Mouse (Mus musculus) fibroblast of lung, adult 2 months (primary cell): ENCODE measurements at regions not wholly inside any gene's neighbourhood (a gene's known extent, or its start where the extent isn't known, plus 50 kb on each side); places are given as distances from the start of the nearest gene placed in this dataset.

Source experiments
- DNase-seq: peaks from one replicate; pipeline ENCODE4 v3.0.0-alpha.2; 2011; ENCODE audit warnings: low read depth

DNA sequence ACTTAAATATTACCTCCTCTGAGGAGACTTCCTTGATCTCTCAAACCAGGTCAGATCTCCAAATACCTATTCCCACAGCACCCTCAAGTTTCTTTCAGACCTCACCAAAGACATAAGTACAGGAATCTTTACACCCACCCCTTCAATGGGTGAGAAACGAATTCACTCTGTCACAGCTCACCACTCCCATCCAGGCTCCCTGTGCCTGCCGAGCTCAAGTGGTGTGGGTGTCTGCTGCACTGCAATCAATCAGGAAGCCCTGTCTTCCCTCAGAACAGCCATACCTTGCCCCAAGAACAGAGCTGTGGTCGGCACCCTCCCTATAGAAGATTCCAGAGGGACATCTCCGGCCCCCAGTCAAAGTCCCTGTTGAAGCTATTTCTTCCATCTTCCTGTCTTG is 116.2 kb upstream of the Nectin1 start:
- no peak for DNase-seq

DNA sequence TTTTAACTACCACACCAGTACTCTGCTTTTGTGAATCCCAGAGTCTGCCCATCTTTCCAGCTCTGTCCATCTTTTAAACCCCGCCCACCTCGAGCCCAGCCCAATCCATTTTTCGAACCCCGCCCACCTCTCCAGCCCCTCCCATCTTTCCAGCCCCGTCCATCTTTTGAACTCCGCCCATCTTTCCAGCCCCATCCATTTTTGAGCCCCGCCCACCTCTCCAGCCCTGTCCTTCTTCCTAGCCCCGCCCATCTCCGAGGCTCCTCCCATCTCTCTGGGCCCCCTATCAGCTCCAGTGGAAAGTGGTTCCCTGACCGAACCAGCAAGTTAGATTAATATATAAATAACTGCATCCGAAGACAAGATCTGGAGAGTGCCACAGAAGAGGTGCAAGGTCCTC is 115.0 kb upstream of the Nectin1 start:
- no peak for DNase-seq

DNA sequence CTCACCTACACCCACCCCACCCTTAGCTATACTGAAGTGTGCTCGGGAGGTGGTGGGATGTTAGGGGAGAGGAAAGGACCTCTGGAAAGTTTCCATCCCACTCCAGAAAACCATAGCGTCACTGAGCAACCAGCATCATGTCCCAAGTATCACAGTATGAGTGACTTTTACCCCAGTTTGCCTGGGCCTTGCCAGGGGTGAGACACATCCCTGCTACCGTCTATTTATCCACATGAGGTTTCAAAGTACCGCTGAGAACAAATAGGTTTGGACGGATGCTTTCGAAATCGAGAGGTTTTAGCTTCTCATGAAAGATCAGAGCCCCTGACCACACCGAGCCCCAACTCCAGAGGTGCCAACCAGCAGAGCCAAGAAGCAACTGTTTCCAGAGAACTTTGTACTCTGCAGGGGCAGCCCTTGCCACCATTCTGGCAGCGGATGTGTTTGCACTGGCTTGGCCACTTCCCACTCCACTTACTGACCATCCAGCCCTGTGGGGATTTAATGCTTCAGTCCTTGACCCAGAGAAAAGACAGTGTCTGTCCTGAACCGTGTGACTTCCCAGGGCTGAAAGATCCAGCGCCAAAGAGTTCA is 107.3 kb upstream of the Nectin1 start:
- no peak for DNase-seq

DNA sequence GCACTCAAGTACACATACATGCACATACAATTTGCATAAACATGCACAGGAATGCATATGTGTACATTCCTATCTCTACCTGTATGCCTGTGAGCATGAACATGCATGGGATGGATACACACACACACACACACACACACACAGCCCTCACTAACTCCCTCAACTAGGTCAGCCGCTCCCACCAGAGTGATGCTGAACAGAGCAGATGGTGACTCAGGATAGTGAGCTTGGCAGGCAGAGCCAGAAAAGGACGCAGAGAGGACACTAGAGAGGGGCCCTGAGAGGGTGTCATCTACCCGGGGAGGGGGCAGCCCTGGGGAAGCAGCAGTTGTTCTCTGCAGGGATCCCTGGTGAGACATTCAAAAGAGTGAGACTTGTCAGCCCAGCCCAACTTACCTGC is 85.6 kb upstream of the Nectin1 start:
- DNase-seq: no peak

DNA sequence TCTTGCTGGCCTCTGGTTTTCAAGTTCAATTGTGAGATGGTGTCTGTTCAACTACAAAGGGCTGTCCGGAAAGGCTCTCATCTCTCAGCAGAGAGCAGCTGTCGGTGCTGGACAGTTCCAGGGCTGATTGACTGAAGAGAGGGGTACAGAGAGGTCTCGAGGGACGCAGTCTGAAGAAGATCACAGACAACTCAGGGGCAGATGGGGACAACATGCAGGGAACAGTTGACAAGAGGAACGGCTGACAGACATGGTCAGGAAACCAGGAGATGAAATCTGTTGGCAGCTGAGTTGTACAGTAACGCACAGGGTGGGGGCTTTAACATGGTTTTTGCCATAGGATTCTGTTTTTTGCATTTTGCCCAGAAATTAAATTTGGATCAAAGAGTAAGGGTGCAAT is 84.5 kb upstream of the Nectin1 start:
- DNase-seq: no peak

DNA sequence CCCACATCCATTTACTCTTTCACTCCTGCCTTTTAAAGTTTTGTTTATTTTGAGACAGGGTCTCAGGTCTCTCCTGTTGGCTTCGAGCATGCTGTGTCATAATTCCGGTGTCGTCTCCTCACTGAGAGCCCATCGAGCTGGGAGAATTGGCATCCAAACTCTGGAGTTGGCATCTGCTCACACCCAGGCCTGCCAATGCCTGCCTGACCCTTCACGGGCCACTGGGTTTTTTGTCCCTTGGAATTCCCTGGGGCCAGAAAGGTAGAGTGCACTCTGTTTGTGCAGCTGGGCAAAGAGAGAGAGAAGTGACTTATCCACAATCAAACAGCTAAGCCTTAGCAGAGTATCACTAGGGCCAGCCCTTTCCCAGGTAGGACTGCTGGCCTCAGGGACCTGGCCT is 83.6 kb upstream of the Nectin1 start:
- DNase-seq: no peak

DNA sequence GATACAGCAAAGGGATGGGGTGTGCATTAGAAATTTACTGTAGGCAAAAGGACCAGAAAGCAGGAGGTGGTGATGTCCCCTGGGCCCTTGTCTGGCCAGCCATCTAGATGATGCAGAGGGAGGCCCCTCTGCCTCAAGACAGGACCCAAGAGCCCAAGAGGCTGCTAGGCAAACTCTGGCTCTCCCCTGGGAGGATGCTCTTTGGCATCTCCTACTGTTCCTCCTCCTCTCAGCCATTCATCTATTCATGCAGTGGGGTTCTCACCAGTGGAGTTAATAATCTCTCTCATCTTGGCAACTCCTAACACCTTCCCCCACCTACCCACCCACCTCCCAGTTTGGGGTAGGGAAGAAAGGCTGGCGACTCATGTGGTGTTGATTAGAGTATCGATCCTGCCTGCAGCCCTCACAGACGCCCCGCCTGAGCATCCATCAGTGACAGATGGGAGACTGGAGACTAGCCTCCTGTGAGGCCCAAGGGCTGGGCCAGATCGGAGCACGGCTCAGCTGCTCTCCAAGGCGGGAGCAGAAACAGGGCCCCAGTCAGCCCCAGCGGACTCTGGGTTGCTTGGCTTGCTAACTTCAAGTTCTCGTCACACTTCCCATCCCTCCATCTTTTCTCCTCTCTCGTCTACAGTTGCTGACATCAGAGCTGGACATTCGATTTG is 82.8 kb upstream of the Nectin1 start:
- no peak for DNase-seq

DNA sequence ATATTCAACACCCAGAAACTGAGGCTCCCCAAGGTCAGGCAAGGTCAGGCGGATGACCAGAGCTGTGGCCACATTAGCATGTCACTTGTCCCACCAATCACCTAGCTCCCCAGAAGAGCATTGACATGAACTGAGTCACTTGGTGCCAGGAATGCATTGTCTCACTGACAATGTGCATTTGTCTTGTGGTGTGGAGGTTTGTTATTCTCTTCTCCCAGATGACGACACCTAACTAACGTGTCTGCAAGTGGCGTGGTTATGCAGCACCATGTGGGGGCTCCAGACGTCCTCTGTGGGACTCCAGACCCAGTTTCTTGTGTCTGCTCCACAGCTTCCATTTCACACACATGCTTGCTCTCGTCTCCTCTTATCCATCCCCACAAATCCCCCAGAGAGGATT is 82.1 kb upstream of the Nectin1 start:
- DNase-seq: no peak

DNA sequence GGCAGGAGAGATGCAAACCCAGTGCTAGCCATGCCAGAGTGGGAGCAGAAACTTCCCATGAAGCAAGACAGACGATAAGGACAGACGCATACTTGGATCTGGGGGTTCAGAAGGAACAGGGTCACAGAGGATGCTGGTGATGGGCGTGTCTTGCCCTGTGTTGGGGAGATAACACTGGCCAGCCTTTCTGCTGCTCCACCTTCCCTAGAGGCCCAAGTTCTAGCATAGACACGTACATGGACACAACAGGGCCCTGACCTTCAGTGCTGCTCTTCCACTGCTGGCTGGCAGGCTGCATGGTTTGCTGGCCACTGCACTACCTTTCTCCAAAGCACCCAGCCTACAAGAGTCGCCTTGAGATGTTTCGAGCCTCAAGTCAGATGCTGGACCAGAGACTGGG is 76.4 kb upstream of the Nectin1 start:
- no peak for DNase-seq

DNA sequence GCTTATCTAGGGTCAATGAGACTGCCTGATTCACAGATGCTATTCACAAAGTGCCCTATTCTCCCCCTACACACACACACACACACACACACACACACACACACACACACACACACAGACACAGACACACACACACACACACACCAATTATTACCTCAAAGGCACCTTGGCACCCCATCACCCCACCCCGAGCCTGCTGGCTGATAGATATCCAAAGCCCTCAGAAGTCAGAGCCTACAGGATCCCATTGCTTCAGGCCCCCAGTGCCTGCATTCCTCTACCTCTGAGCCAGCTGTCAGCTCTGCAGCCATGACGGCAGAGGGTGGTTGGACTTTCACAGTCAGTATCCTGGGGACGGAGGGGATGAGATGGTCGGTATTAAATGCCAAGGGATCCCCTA is 75.8 kb upstream of the Nectin1 start:
- no peak for DNase-seq

DNA sequence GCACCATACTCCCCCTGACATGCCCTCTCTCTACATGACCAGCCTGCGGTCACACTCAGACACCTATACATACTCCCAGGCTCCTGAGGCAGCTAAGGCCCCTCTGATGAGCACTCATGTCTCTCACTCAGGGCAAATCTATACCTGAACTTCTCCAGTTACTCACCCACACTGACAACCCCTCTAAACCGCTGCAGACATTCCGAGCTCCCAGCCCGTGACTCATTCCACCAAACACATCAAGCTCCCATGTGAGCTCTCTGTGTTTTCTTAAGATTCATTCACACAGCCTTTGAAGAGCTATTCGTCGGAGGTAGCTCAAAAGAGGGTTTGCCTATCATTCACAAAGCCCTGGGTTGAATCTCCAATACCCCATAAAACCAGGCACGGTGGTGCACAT is 75.1 kb upstream of the Nectin1 start:
- peak; percentile 35 for DNase-seq

DNA sequence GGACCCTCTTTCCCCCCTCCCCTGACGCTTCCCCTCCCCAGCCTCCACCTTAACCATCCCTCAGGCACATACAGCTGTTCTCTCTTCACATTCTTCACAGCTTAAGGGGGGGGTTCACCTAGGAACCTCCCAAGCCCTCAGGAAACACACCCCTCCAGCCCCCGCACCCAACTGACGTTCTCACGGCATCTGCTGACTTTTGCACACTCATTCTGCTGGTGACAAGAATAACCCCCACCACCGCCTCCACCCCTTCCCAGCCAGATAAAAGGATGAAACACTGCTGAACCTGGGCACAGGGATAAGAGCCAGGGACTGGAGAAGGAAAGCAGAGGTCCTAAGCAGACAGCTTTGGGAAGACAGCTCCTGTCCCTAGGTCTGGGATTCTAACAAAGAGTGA is 73.2 kb upstream of the Nectin1 start:
- no peak for DNase-seq

DNA sequence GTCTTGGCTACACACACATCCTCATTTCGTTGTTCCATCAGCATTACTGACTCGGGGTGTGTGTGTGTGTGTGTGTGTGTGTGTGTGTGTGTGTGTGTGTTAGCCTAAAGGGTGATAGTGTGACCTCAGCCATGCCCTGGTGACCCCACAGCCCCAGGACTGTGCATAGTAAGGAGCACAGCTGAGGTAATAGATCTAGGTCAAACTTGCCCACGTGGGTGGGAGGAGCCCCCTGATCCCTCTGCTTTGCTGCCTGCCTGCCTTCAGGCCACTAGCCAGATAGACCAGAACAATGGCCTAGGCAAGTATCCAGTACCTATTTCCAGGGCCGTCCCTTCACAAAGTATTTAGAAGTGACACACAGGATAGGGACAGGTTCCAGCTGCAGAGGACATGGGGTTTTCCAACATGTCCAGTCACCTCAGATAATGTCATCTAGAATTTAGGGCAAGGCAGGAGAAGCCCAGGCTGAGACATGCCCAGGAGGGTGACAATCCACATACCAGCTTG is 70.6 kb upstream of the Nectin1 start:
- no peak for DNase-seq

DNA sequence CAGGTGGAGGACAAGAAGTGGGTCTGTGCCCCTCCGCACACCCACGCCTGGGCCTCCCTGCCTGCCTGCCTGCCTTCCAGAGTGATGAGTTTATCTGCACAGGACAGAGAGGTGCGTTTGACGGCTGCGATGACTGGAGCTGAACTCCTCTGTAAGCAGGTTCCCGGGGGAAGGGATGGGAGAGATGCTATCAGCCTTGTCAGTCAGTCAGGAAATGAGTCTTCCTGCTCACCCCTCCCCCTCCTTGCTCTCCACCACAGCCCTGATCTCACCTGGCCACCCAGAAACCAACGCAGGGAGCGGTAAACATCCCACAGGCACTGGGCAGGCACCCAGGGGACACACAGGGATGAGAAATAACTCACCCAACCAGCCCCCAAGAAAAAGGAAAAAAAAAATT is 69.5 kb upstream of the Nectin1 start:
- DNase-seq: no peak

DNA sequence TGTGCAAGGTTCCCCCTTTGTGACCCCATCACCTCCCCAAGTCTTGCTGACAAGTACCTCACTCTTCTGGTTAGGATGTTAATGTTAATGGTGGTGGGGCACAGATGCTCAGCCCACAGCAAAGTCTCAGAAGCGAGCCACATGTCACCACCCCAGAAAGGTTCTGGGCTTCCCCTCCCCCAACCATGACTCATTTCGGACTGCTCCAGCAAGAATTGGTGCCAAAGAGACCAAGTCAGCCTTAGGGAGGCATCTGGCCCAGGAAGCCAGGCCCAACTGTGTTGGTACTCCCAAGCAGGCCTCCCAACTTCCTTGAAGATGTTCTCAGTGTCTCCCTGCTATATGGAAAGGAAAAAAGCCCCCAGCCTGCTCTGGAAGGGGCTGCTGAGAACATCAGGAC is 67.8 kb upstream of the Nectin1 start:
- DNase-seq: peak; percentile 9

DNA sequence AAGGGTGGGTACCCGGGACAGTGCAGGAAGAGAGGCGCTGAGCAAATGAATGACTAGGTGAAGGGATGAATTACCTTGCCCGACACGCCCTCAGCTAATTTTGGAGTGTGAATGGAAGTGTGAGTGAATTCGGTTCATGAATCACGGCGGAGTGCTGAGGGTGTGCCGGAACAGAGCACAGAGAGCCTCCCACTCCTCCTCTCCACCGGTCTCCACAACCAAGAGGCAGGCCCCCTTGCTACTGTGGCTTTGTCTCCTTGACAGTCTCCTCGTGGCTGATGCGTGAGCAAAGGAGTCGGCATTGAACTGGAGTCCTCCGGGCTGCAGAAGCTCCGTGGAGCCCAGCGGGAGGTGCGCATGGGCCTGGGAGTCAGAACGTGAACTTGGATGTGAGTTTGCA is 64.5 kb upstream of the Nectin1 start:
- DNase-seq: no peak

DNA sequence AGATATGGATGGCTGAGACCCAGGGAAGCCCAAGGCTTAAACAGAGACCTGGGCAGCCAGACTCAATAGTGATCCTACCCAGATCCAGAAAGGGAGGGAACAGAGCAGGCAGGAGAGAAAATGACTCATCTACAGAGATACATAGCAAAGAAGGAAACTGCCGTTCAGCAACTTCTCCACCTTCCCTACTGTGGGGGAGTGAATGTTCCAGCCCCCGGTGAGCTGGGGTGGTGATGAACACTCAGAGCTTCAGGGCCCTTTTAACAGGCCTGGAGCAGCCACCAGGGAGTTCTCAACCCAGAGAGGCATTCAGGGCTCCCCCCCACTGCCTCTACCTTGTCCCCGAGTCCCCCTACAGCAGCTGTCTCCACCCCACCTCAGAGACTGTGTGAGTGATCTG is 62.5 kb upstream of the Nectin1 start:
- no peak for DNase-seq

DNA sequence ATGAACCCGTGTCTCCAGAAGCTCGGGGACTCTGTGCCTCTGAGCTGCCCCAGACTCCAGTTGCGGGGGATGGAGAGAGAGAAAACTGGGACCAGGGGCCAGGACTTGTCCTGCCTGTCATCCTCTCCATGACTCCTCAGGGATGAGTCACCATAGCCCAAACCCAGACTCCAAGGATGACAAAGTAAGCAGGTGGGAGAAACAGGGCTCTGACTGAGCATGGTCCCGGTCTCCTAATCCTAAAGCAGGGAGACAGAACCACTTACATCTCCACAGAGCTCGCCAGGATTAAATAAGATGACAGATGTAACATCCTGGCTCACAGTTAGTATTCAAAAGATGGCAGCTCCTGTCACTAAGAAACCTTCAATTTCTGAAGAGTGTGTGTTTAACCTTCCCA is 61.7 kb upstream of the Nectin1 start:
- DNase-seq: no peak

DNA sequence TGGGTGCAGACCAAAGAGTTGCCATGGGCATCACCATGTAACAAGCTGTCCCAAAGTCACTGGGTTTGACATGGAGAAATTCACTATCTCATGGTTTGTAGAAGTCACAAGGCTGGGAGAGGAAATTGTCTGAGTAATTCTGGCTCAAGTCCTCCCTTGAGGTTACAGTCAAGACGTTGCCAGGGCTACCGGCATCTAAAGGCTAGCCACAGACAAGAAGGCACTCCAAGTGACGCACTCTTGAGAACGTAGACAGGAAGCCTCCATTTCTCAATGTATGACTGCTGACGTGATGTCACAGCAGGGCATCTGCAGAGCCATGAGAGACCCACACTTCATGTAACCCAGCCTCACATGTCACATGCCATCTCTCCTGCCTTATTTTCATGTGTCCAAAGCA is 59.2 kb upstream of the Nectin1 start:
- peak; percentile 27 for DNase-seq

DNA sequence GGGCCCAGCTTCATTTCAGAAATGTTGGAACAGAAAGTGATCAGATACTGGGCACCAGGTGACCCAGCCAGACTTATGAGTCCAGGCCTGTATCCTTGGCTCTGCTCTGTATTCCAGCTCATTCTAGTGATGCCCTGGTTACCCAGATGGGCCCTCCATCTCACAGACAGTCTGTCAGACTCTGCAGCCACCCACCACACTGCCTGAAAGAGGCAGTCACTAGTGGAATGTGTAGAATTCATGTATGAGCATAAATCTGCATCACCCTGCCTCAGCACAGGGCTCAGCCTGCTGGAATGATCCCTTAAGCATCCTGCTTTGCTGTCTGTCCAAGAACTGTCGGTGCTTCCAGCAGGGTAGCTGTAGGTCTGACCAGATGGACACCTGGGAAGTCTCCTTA is 51.8 kb upstream of the Nectin1 start:
- no peak for DNase-seq

DNA sequence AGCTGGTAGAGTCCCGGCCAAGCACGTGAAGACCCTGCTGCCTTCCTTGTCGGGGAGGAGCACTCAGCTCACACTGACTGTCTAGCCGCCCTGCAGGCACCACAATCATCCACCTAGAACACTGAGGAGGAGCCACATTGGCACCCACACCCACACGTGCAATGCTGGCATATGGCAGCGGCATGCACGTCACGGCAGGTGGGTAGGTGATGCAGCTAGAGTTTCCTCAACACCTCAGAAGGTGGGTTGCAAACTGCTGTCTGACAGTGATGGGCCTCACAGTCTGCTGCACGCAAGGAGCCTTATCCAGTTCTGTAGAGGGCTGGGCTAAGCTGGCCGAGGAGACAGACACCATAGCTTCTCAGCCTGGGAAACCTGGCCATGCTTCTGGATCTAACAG is 51.2 kb upstream of the Nectin1 start:
- no peak for DNase-seq
